Mouse (Mus musculus) liver, embryonic 14.5 days (tissue): ENCODE measurements at regions not wholly inside any gene's neighbourhood (a gene's known extent, or its start where the extent isn't known, plus 50 kb on each side); places are given as distances from the start of the nearest gene placed in this dataset.
"Not testable (repeated sequence)": the region's sequence is repeated elsewhere in the genome, so short reads cannot be mapped to it uniquely, and the experiment has no call there.

ENCODE experiments used
- CTCF ChIP-seq: IDR thresholded peaks from 2 replicates; pipeline ENCODE4 v1.5.1; 2016; ENCODE audit warnings: antibody characterized with exemption, low read depth, control low read depth
- EP300 ChIP-seq: IDR thresholded peaks from 2 replicates; pipeline ENCODE4 v1.6.1; 2016; ENCODE audit warnings: antibody characterized with exemption, low read depth

- not testable (repeated sequence) for TF ChIP-seq CTCF
- TF ChIP-seq EP300, result peak; percentile 76
Measured at GRCm38 (mm10) chr5:51941925-51942291, 248.4 kb downstream of the Dhx15 start.
